Mouse (Mus musculus) forebrain, embryonic 12.5 days (tissue): ENCODE data around the gene Uba7. TPM values are rescaled to one million over a fixed set of nuclear protein-coding genes. Genes with fewer than 3 reads are reported as not detected.

ENCODE experiments used
- ATAC-seq: fragments of 200-750 bp; cut with Nextera tagmentation; 2 replicates; pipeline ENCODE4 v1.8.0; 2017; ENCODE audit warnings: moderate TSS enrichment; ENCODE audit not compliant: low FRiP score
- H3K27ac ChIP-seq: fragments of 300-500 bp; sonication (generic); 2 replicates; pipeline ENCODE4 v1.5.1; 2016; ENCODE audit warnings: mild to moderate bottlenecking
- H3K27me3 ChIP-seq: fragments of 300-500 bp; sonication (generic); 2 replicates; pipeline ENCODE4 v1.6.1; 2016; ENCODE audit warnings: mild to moderate bottlenecking
- H3K36me3 ChIP-seq: fragments of 300-500 bp; sonication (generic); replicated peaks from 2 replicates; pipeline ENCODE4 v1.6.1; 2016; ENCODE audit warnings: mild to moderate bottlenecking
- H3K4me1 ChIP-seq: fragments of 300-500 bp; sonication (generic); 2 replicates; pipeline ENCODE4 v1.6.1; 2016
- H3K4me2 ChIP-seq: fragments of 300-500 bp; sonication (generic); 2 replicates; pipeline ENCODE4 v1.6.1; 2016; ENCODE audit warnings: mild to moderate bottlenecking, moderate library complexity
- H3K4me3 ChIP-seq: fragments of 300-500 bp; sonication (generic); replicated peaks from 2 replicates; pipeline ENCODE4 v1.5.1; 2016; ENCODE audit warnings: mild to moderate bottlenecking
- H3K9ac ChIP-seq: fragments of 300-500 bp; sonication (generic); 2 replicates; pipeline ENCODE4 v1.6.1; 2016; ENCODE audit warnings: mild to moderate bottlenecking
- H3K9me3 ChIP-seq: fragments of 300-500 bp; sonication (generic); 2 replicates; pipeline ENCODE4 v1.6.1; 2016
- WGBS: fragments of 180-500 bp; shearing (Covaris S2); methylation state at CpG from one replicate; pipeline ENCODE4 v1.1.7; 2016; 5-methylcytosine and 5-hydroxymethylcytosine counted together
- polyA plus RNA-seq: library from polyadenylated mRNA; unstranded; fragments of >200 nt; fragmentation: Nextera tagmentation; extraction: Ambion mirVana; gene quantifications from 2 replicates; pipeline ENCODE4 v1.2.1, GENCODE M21; 2016

The Uba7 gene
- polyA plus RNA-seq, 1 experiment from 2014 or later = 6.5 TPM

GRCm38 (mm10) chr9:107949184-107949921, 26.0 kb upstream of the Uba7 start:
- Histone ChIP-seq H3K9ac (no peak overlapping the region), H3K36me3 (0 out of 2 replicates have a peak, but pooled peaks cover 6% of the 10 kb centered on the region), H3K27ac (no peak overlapping the region), H3K4me1 (peaks cover 20% of the 10 kb centered on the region), H3K9me3 (no peaks in the 10 kb centered on the region), H3K4me3 (no peak overlapping the region), H3K27me3 (no peaks in the 10 kb centered on the region), H3K4me2 (no peak overlapping the region)
- no peak for ATAC-seq
- WGBS = 81% methylated on average over 13 of the region's 13 CpGs

- Histone ChIP-seq H3K27me3 (no peaks in the 10 kb centered on the region), H3K36me3 (0 out of 2 replicates have a peak, but pooled peaks cover 6% of the 10 kb centered on the region), H3K27ac (peak within 1 kb of the TSS; percentile 89), H3K4me3 (peak within 1 kb of the TSS; percentile 66), H3K9ac (peak within 1 kb of the TSS; percentile 62), H3K9me3 (no peaks in the 10 kb centered on the region), H3K4me2 (peak within 1 kb of the TSS; percentile 63), H3K4me1 (peaks cover 20% of the 10 kb centered on the region)
- ATAC-seq = no peak
- WGBS = 92% methylated on average over 10 of the region's 10 CpGs
Observed at GRCm38 (mm10) chr9:107949922-107950235, 25.4 kb upstream of the Uba7 start, which contains the start of gene Traip. Traip (plus strand) TSS chr9:107950136.

- 0 out of 2 replicates have a peak, but pooled peaks cover 6% of the 10 kb centered on the region for H3K36me3 ChIP-seq
- peak overlapping the region; percentile 62 for H3K9ac ChIP-seq
- H3K27me3 ChIP-seq = no peaks in the 10 kb centered on the region
- peak overlapping the region; percentile 63 for H3K4me2 ChIP-seq
- WGBS = 15% methylated on average over 45 of the region's 45 CpGs
- H3K9me3 ChIP-seq = no peaks in the 10 kb centered on the region
- H3K4me1 ChIP-seq = peaks cover 20% of the 10 kb centered on the region
- H3K27ac ChIP-seq = peak overlapping the region; percentile 89
- peak overlapping the region; percentile 66 for H3K4me3 ChIP-seq
- peak; percentile 97 for ATAC-seq
Observed at GRCm38 (mm10) chr9:107950460-107951355, 24.6 kb upstream of the Uba7 start.

- Histone ChIP-seq H3K27me3 (no peaks in the 10 kb centered on the region), H3K36me3 (peaks cover 34% of the 10 kb centered on the region), H3K27ac (no peak overlapping the region), H3K4me2 (no peak overlapping the region), H3K9ac (no peak overlapping the region), H3K4me1 (peaks cover 16% of the 10 kb centered on the region), H3K9me3 (no peaks in the 10 kb centered on the region), H3K4me3 (no peak overlapping the region)
- ATAC-seq = no peak
- 87% methylated on average over 6 of the region's 6 CpGs for WGBS
Observed at GRCm38 (mm10) chr9:107955613-107956289, 19.6 kb upstream of the Uba7 start.

- WGBS = 49% methylated on average over 6 of the region's 6 CpGs
- H3K27ac ChIP-seq = no peak overlapping the region
Observed at GRCm38 (mm10) chr9:107957141-107957540, 18.2 kb upstream of the Uba7 start.

GRCm38 (mm10) chr9:107959896-107960295, 15.4 kb upstream of the Uba7 start:
- no peak for ATAC-seq
- Histone ChIP-seq H3K36me3 (peaks cover 64% of the 10 kb centered on the region), H3K4me2 (no peak overlapping the region), H3K4me1 (peaks cover 12% of the 10 kb centered on the region), H3K27ac (no peak overlapping the region), H3K9ac (no peak overlapping the region), H3K9me3 (no peaks in the 10 kb centered on the region), H3K27me3 (no peaks in the 10 kb centered on the region), H3K4me3 (no peak overlapping the region)
- WGBS = 82% methylated on average over 6 of the region's 6 CpGs

More at GRCm38 (mm10) chr9:107957141-107957540, 18.2 kb upstream of the Uba7 start:
- H3K4me3 ChIP-seq = no peak overlapping the region
- peaks cover 17% of the 10 kb centered on the region for H3K4me1 ChIP-seq
- H3K36me3 ChIP-seq = peaks cover 46% of the 10 kb centered on the region
- no peak overlapping the region for H3K9ac ChIP-seq
- H3K4me2 ChIP-seq = no peak overlapping the region
- H3K9me3 ChIP-seq = no peaks in the 10 kb centered on the region
- no peak for ATAC-seq
- no peaks in the 10 kb centered on the region for H3K27me3 ChIP-seq

- no peak for ATAC-seq
- H3K4me1 ChIP-seq = peaks cover 12% of the 10 kb centered on the region
- no peaks in the 10 kb centered on the region for H3K9me3 ChIP-seq
- H3K27ac ChIP-seq = peak overlapping the region; percentile 3; the same call in 1 of the 2 replicates
- 86% methylated on average over 4 of the region's 4 CpGs for WGBS
- H3K36me3 ChIP-seq = peaks cover 67% of the 10 kb centered on the region
- no peaks in the 10 kb centered on the region for H3K27me3 ChIP-seq
- no peak overlapping the region for H3K4me2 ChIP-seq
- no peak overlapping the region for H3K9ac ChIP-seq
- H3K4me3 ChIP-seq = no peak overlapping the region
Observed at GRCm38 (mm10) chr9:107960928-107961327, 14.4 kb upstream of the Uba7 start.

GRCm38 (mm10) chr9:107961351-107961762, 13.9 kb upstream of the Uba7 start:
- no peak overlapping the region for H3K4me2 ChIP-seq

GRCm38 (mm10) chr9:107961881-107962280, 13.4 kb upstream of the Uba7 start:
- H3K4me2 ChIP-seq = no peak overlapping the region
- H3K9ac ChIP-seq = no peak overlapping the region
- peaks cover 69% of the 10 kb centered on the region for H3K36me3 ChIP-seq
- H3K4me1 ChIP-seq = peaks cover 12% of the 10 kb centered on the region
- no peaks in the 10 kb centered on the region for H3K27me3 ChIP-seq
- peak overlapping the region; percentile 50 for H3K27ac ChIP-seq
- no peak overlapping the region for H3K4me3 ChIP-seq
- 46% methylated on average over 5 of the region's 5 CpGs for WGBS
- H3K9me3 ChIP-seq = no peaks in the 10 kb centered on the region
- ATAC-seq = 0 out of 2 replicates have a peak, but pooled peaks have one; percentile 30

More at GRCm38 (mm10) chr9:107961351-107961762, 13.9 kb upstream of the Uba7 start:
- WGBS = 73% methylated on average over 10 of the region's 10 CpGs
- Histone ChIP-seq H3K36me3 (peaks cover 69% of the 10 kb centered on the region), H3K4me1 (peaks cover 12% of the 10 kb centered on the region), H3K9me3 (no peaks in the 10 kb centered on the region), H3K9ac (no peak overlapping the region), H3K4me3 (no peak overlapping the region), H3K27ac (peak overlapping the region; percentile 48), H3K27me3 (no peaks in the 10 kb centered on the region)
- 0 out of 2 replicates have a peak, but pooled peaks have one; percentile 11 for ATAC-seq

GRCm38 (mm10) chr9:107962916-107963315, 12.4 kb upstream of the Uba7 start:
- H3K36me3 ChIP-seq = peaks cover 63% of the 10 kb centered on the region
- H3K27ac ChIP-seq = no peak overlapping the region
- no peak overlapping the region for H3K9ac ChIP-seq
- H3K4me3 ChIP-seq = no peak overlapping the region
- no peaks in the 10 kb centered on the region for H3K27me3 ChIP-seq
- H3K4me2 ChIP-seq = no peak overlapping the region
- no peaks in the 10 kb centered on the region for H3K9me3 ChIP-seq
- peaks cover 12% of the 10 kb centered on the region for H3K4me1 ChIP-seq
- WGBS = 91% methylated on average over 9 of the region's 9 CpGs
- no peak for ATAC-seq

- Histone ChIP-seq H3K4me3 (no peak overlapping the region), H3K4me2 (no peak overlapping the region), H3K27me3 (no peaks in the 10 kb centered on the region), H3K9ac (no peak overlapping the region), H3K27ac (no peak overlapping the region), H3K4me1 (peaks cover 12% of the 10 kb centered on the region), H3K36me3 (peaks cover 63% of the 10 kb centered on the region), H3K9me3 (no peaks in the 10 kb centered on the region)
- 0 out of 2 replicates have a peak, but pooled peaks have one; percentile 41 for ATAC-seq
- 28% methylated on average over 5 of the region's 5 CpGs for WGBS
Observed at GRCm38 (mm10) chr9:107963700-107964099, 11.6 kb upstream of the Uba7 start.

GRCm38 (mm10) chr9:107964681-107965080, 10.6 kb upstream of the Uba7 start:
- H3K4me1 ChIP-seq = peaks cover 12% of the 10 kb centered on the region
- ATAC-seq = no peak
- H3K9ac ChIP-seq = no peak overlapping the region
- H3K9me3 ChIP-seq = no peaks in the 10 kb centered on the region
- peaks cover 63% of the 10 kb centered on the region for H3K36me3 ChIP-seq
- no peak overlapping the region for H3K4me3 ChIP-seq
- H3K27me3 ChIP-seq = no peaks in the 10 kb centered on the region
- 93% methylated on average over 9 of the region's 9 CpGs for WGBS
- H3K27ac ChIP-seq = no peak overlapping the region
- no peak overlapping the region for H3K4me2 ChIP-seq
